Mouse (Mus musculus) liver, embryonic 15.5 days (tissue): ENCODE measurements around the gene Prps1l1. TPM values are rescaled to one million over a fixed set of nuclear protein-coding genes. Genes with fewer than 3 reads are reported as not detected.

Experiments
- ATAC-seq: fragments of 200-750 bp; cut with Nextera tagmentation; 2 replicates; pipeline ENCODE4 v1.8.0; 2017; ENCODE audit warnings: moderate number of reproducible peaks, mild to moderate bottlenecking, moderate library complexity; ENCODE audit not compliant: insufficient read depth
- H3K27ac ChIP-seq: fragments of 300-500 bp; sonication (generic); replicated peaks from 2 replicates; pipeline ENCODE4 v1.5.1; 2015; ENCODE audit warnings: mild to moderate bottlenecking, inconsistent platforms
- H3K27me3 ChIP-seq: fragments of 300-500 bp; sonication (generic); 2 replicates; pipeline ENCODE4 v1.6.1; 2015; ENCODE audit warnings: mild to moderate bottlenecking, inconsistent platforms
- H3K36me3 ChIP-seq: fragments of 300-500 bp; sonication (generic); replicated peaks from 2 replicates; pipeline ENCODE4 v1.6.1; 2015; ENCODE audit warnings: moderate library complexity, mild to moderate bottlenecking, inconsistent platforms
- H3K4me1 ChIP-seq: fragments of 300-500 bp; sonication (generic); replicated peaks from 2 replicates; pipeline ENCODE4 v1.6.1; 2015; ENCODE audit warnings: inconsistent platforms
- H3K4me2 ChIP-seq: fragments of 300-500 bp; sonication (generic); 2 replicates; pipeline ENCODE4 v1.6.1; 2015; ENCODE audit warnings: moderate library complexity, mild to moderate bottlenecking, inconsistent platforms
- H3K4me3 ChIP-seq: fragments of 300-500 bp; sonication (generic); replicated peaks from 2 replicates; pipeline ENCODE4 v1.5.1; 2015; ENCODE audit warnings: mild to moderate bottlenecking, inconsistent platforms
- H3K9ac ChIP-seq: fragments of 300-500 bp; sonication (generic); 2 replicates; pipeline ENCODE4 v1.6.1; 2015; ENCODE audit warnings: moderate library complexity, mild to moderate bottlenecking, inconsistent platforms
- H3K9me3 ChIP-seq: fragments of 300-500 bp; sonication (generic); replicated peaks from 2 replicates; pipeline ENCODE4 v1.6.1; 2016; ENCODE audit warnings: inconsistent platforms
- WGBS: fragments of 180-500 bp; shearing (Covaris S2); methylation state at CpG from one replicate; pipeline ENCODE4 v1.1.7; 2015; ENCODE audit warnings: mixed read lengths; ENCODE audit not compliant: insufficient replicate concordance; 5-methylcytosine and 5-hydroxymethylcytosine counted together
- polyA plus RNA-seq: library from polyadenylated mRNA; unstranded; fragments of >200 nt; fragmentation: Nextera tagmentation; extraction: Ambion mirVana; gene quantifications from 2 replicates; pipeline ENCODE4 v1.2.1, GENCODE M21; 2015

The Prps1l1 gene
- polyA plus RNA-seq, 1 experiment from 2014 or later, result not detected

- H3K4me3 ChIP-seq, result no peak overlapping the region
These were observed 21.2 kb downstream of the Prps1l1 start for GRCm38 (mm10) chr12:35005748-35006147.

GRCm38 (mm10) chr12:35007851-35008250 lies 23.3 kb downstream of the Prps1l1 start:
- Histone ChIP-seq H3K27ac (no peak overlapping the region), H3K9me3 (no peaks in the 10 kb centered on the region), H3K4me1 (no peaks in the 10 kb centered on the region), H3K9ac (no peak overlapping the region), H3K4me3 (no peak overlapping the region), H3K4me2 (no peak overlapping the region), H3K27me3 (no peaks in the 10 kb centered on the region), H3K36me3 (no peaks in the 10 kb centered on the region)
- ATAC-seq, result no peak
- 64% methylated on average over 1 of the region's 1 CpGs for WGBS

More at GRCm38 (mm10) chr12:35005748-35006147, 21.2 kb downstream of the Prps1l1 start:
- no peak overlapping the region for H3K9ac ChIP-seq
- no peaks in the 10 kb centered on the region for H3K4me1 ChIP-seq
- no peak for ATAC-seq
- no peak overlapping the region for H3K27ac ChIP-seq
- H3K9me3 ChIP-seq, result no peaks in the 10 kb centered on the region
- no peaks in the 10 kb centered on the region for H3K27me3 ChIP-seq
- H3K36me3 ChIP-seq, result no peaks in the 10 kb centered on the region
- H3K4me2 ChIP-seq, result no peak overlapping the region

- H3K4me1 ChIP-seq, result no peaks in the 10 kb centered on the region
- H3K27ac ChIP-seq, result no peak overlapping the region
- H3K27me3 ChIP-seq, result no peaks in the 10 kb centered on the region
- WGBS, result 60% methylated on average over 11 of the region's 11 CpGs
- no peak for ATAC-seq
- no peaks in the 10 kb centered on the region for H3K9me3 ChIP-seq
- no peak overlapping the region for H3K9ac ChIP-seq
- H3K36me3 ChIP-seq, result no peaks in the 10 kb centered on the region
- H3K4me2 ChIP-seq, result no peak overlapping the region
- no peak overlapping the region for H3K4me3 ChIP-seq
These were observed 24.0 kb downstream of the Prps1l1 start for GRCm38 (mm10) chr12:35008340-35009137.

- Histone ChIP-seq H3K4me3 (no peak overlapping the region), H3K4me1 (no peaks in the 10 kb centered on the region), H3K9ac (no peak overlapping the region), H3K27me3 (no peaks in the 10 kb centered on the region), H3K27ac (no peak overlapping the region), H3K36me3 (no peaks in the 10 kb centered on the region), H3K4me2 (no peak overlapping the region), H3K9me3 (no peaks in the 10 kb centered on the region)
- WGBS, result 45% methylated on average over 1 of the region's 1 CpGs
- ATAC-seq, result no peak
These were observed 26.9 kb downstream of the Prps1l1 start for GRCm38 (mm10) chr12:35011462-35011861.

GRCm38 (mm10) chr12:35013950-35014349 lies 29.4 kb downstream of the Prps1l1 start:
- Histone ChIP-seq H3K9me3 (no peaks in the 10 kb centered on the region), H3K4me3 (no peak overlapping the region), H3K36me3 (no peaks in the 10 kb centered on the region), H3K9ac (no peak overlapping the region), H3K4me1 (no peaks in the 10 kb centered on the region; the same call in 1 of the 2 replicates), H3K4me2 (no peak overlapping the region), H3K27me3 (no peaks in the 10 kb centered on the region), H3K27ac (no peak overlapping the region)
- WGBS, result 43% methylated on average over 2 of the region's 2 CpGs
- ATAC-seq, result no peak

GRCm38 (mm10) chr12:35016056-35016455 lies 31.5 kb downstream of the Prps1l1 start:
- Histone ChIP-seq H3K4me3 (no peak overlapping the region), H3K4me1 (no peaks in the 10 kb centered on the region; the same call in 1 of the 2 replicates), H3K36me3 (no peaks in the 10 kb centered on the region), H3K9ac (no peak overlapping the region), H3K27ac (no peak overlapping the region), H3K4me2 (no peak overlapping the region), H3K27me3 (no peaks in the 10 kb centered on the region), H3K9me3 (no peaks in the 10 kb centered on the region)
- 64% methylated on average over 3 of the region's 3 CpGs for whole genome bisulfite sequencing
- ATAC-seq, result no peak

- Histone ChIP-seq H3K4me3 (no peak overlapping the region), H3K4me2 (no peak overlapping the region), H3K36me3 (no peaks in the 10 kb centered on the region), H3K4me1 (no peaks in the 10 kb centered on the region; the same call in 1 of the 2 replicates), H3K9me3 (no peaks in the 10 kb centered on the region), H3K9ac (no peak overlapping the region), H3K27ac (no peak overlapping the region), H3K27me3 (no peaks in the 10 kb centered on the region)
- ATAC-seq, result no peak
- WGBS, result 67% methylated on average over 9 of the region's 9 CpGs
These were observed 32.1 kb downstream of the Prps1l1 start for GRCm38 (mm10) chr12:35016481-35017250.

- Histone ChIP-seq H3K9ac (no peak overlapping the region), H3K4me1 (no peaks in the 10 kb centered on the region; the same call in 1 of the 2 replicates), H3K9me3 (no peaks in the 10 kb centered on the region), H3K4me3 (no peak overlapping the region), H3K36me3 (no peaks in the 10 kb centered on the region), H3K27ac (no peak overlapping the region), H3K27me3 (no peaks in the 10 kb centered on the region), H3K4me2 (no peak overlapping the region)
- 28% methylated on average over 9 of the region's 9 CpGs for WGBS
- no peak for ATAC-seq
These were observed 34.2 kb downstream of the Prps1l1 start for GRCm38 (mm10) chr12:35018679-35019237.

GRCm38 (mm10) chr12:35021285-35021684 lies 36.7 kb downstream of the Prps1l1 start:
- H3K4me2 ChIP-seq, result no peak overlapping the region
- no peak overlapping the region for H3K27ac ChIP-seq
- no peaks in the 10 kb centered on the region for H3K27me3 ChIP-seq
- 65% methylated on average over 9 of the region's 9 CpGs for WGBS
- H3K9ac ChIP-seq, result no peak overlapping the region
- H3K9me3 ChIP-seq, result no peaks in the 10 kb centered on the region
- H3K4me1 ChIP-seq, result no peaks in the 10 kb centered on the region; the same call in 1 of the 2 replicates
- H3K36me3 ChIP-seq, result no peaks in the 10 kb centered on the region
- H3K4me3 ChIP-seq, result no peak overlapping the region
- ATAC-seq, result no peak

GRCm38 (mm10) chr12:35022066-35022465 lies 37.5 kb downstream of the Prps1l1 start:
- Histone ChIP-seq H3K27ac (no peak overlapping the region), H3K36me3 (no peaks in the 10 kb centered on the region), H3K9me3 (no peaks in the 10 kb centered on the region), H3K9ac (no peak overlapping the region), H3K4me1 (no peaks in the 10 kb centered on the region; the same call in 1 of the 2 replicates), H3K4me3 (no peak overlapping the region), H3K4me2 (no peak overlapping the region), H3K27me3 (no peaks in the 10 kb centered on the region)
- no peak for ATAC-seq
- whole genome bisulfite sequencing, result 65% methylated on average over 10 of the region's 10 CpGs

- no peak overlapping the region for H3K4me2 ChIP-seq
- no peaks in the 10 kb centered on the region for H3K4me1 ChIP-seq
These were observed 41.4 kb downstream of the Prps1l1 start for GRCm38 (mm10) chr12:35025916-35026432.

More at GRCm38 (mm10) chr12:35025916-35026432, 41.4 kb downstream of the Prps1l1 start:
- 24% methylated on average over 4 of the region's 4 CpGs for WGBS
- no peak overlapping the region for H3K9ac ChIP-seq
- no peaks in the 10 kb centered on the region for H3K36me3 ChIP-seq
- no peak overlapping the region for H3K27ac ChIP-seq
- H3K9me3 ChIP-seq, result no peaks in the 10 kb centered on the region
- no peak for ATAC-seq
- no peaks in the 10 kb centered on the region for H3K27me3 ChIP-seq
- H3K4me3 ChIP-seq, result no peak overlapping the region
